Mouse (Mus musculus): Measurements from ENCODE around the gene Gpc4. TPM values are rescaled to one million over a fixed set of nuclear protein-coding genes. Genes with fewer than 3 reads are reported as not detected.

Gpc4 gene
- total RNA-seq, 2 experiments from 2014 or later = 20.8 to 23.0 TPM

GRCm38 (mm10) chrX:52053416-52053815, 111.6 kb downstream of the Gpc4 start:
- intact Hi-C loops (cut with DNase I) = no loop called here

GRCm38 (mm10) chrX:52052011-52052410, 113.0 kb downstream of the Gpc4 start:
- intact Hi-C loops (cut with DNase I) = no loop called here
- DNase-seq (ENCODE audit: low spot score in 2 of 2) = no peak

More at GRCm38 (mm10) chrX:52053416-52053815, 111.6 kb downstream of the Gpc4 start:
- no peak for DNase-seq (ENCODE audit: low spot score in 2 of 2)

DNA sequence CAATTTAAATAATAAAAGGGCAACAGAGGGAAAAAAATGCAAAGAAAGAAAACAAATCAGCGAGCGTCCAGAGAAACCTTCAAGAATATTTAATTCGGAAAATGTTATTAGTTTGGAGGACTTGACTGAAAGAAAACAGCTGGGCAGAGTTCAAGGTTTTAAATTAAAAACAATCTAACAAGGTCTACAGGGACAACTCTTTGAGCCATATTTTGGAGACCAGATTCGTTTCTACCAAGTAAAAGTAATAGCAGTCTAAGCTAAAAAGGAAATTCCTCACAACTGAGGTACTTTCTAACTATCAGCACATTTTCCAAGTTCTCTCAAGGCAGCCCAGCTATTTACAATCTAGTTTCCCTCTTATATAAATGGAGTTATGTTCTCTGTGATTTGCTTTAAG, 114.1 kb downstream of the Gpc4 start:
- no peak for DNase-seq (ENCODE audit: low spot score in 2 of 2)
- intact Hi-C loops (cut with DNase I) = no loop called here

DNA sequence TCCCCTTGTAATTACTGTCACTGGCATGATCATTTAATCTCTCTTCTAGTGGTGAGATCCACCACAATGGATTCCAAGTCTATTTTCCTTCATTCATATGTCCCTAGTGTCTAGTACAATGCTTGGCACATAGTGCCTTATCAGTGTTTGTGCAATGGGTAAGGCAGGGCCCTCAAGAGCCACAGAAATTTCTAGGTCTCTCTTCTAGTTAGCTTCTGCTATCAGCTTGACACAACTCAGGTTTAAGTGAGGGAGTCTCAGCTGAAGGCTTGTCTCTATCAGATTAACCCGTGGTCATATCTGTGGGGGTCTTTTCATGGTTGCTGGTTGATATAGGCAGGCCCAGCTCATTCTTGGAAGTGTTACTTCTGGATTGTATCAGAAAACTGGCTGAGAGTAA, 125.2 kb downstream of the Gpc4 start:
- DNase-seq (ENCODE audit: low spot score in 2 of 2) = no peak
- intact Hi-C loops (cut with DNase I) = no loop called here

GRCm38 (mm10) chrX:52030146-52030545, 134.9 kb downstream of the Gpc4 start:
- intact Hi-C loops (cut with DNase I) = no loop called here
- DNase-seq (ENCODE audit: low spot score in 2 of 2) = no peak

DNA sequence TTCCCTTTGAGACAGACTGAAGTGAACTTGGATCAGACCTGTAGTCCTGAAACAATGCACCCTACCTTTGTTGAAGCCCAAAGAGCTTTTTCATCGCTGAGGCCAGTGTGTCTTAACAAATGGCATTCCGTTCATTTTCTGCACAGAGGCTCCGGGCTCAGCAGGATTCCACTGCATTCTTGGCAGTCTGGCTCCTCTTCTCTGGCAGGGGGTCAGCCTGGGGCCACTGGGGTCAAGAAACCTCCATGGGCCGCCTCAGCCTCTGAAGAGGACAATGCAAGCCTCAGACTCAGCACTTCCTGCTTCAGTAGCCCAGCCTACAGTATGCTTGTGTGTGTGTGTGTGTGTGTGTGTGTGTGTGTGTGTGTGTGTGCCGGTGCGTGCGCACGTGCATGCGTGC, 147.4 kb downstream of the Gpc4 start:
- no peak for DNase-seq (ENCODE audit: low spot score in 2 of 2)
- intact Hi-C loops (cut with DNase I) = no loop called here

Other genes with a start within 250 kb of the Gpc4 start
- not detected for gene 1700080O16Rik, start 192.5 kb downstream of the Gpc4 start, total RNA-seq (2021)